Mouse (Mus musculus) embryonic fibroblast, embryonic 13.5 days (primary cell): ENCODE data around the gene Sh2d3c.

Experiments used
- CTCF ChIP-seq: IDR thresholded peaks from 2 replicates; pipeline ENCODE4 v1.5.1; 2011; ENCODE audit warnings: mild to moderate bottlenecking, control low read depth, low read length, moderate library complexity, borderline replicate concordance; ENCODE audit not compliant: insufficient read depth
- POLR2A ChIP-seq: IDR thresholded peaks from 2 replicates; pipeline ENCODE4 v1.6.1; 2011; ENCODE audit warnings: low read depth, mild to moderate bottlenecking, control low read depth, low read length, moderate library complexity

- TF ChIP-seq CTCF (no peak), POLR2A (no peak)
These were observed 26.2 kb upstream of the Sh2d3c start for GRCm38 (mm10) chr2:32694691-32695090.
